Mouse (Mus musculus) brain, embryonic 14.5 days (tissue): ENCODE measurements around the gene Ell.

Experiments used
- CTCF ChIP-seq: fragments of 200-500 bp; IDR thresholded peaks from 2 replicates; pipeline ENCODE4 v1.5.1; 2012; ENCODE audit warnings: inconsistent platforms, mild to moderate bottlenecking, moderate library complexity, borderline replicate concordance; ENCODE audit not compliant: insufficient read depth, insufficient read length; ENCODE audit errors: extremely low read depth
- POLR2A ChIP-seq: fragments of 200-500 bp; IDR thresholded peaks from 2 replicates; pipeline ENCODE4 v1.6.1; 2012; ENCODE audit warnings: mild to moderate bottlenecking, inconsistent platforms, borderline replicate concordance; ENCODE audit not compliant: poor library complexity, insufficient read depth, insufficient read length, severe bottlenecking; ENCODE audit errors: extremely low read depth

GRCm38 (mm10) chr8:70565561-70565960 lies 26.3 kb downstream of the Ell start:
- TF ChIP-seq CTCF (no peak), POLR2A (no peak)
